Mouse (Mus musculus): Measurements from ENCODE around the gene Cldn34c2. TPM values are rescaled to one million over a fixed set of nuclear protein-coding genes. Genes with fewer than 3 reads are reported as not detected.

The Cldn34c2 gene
- not detected in 2 replicates for total RNA-seq (2023)

DNA sequence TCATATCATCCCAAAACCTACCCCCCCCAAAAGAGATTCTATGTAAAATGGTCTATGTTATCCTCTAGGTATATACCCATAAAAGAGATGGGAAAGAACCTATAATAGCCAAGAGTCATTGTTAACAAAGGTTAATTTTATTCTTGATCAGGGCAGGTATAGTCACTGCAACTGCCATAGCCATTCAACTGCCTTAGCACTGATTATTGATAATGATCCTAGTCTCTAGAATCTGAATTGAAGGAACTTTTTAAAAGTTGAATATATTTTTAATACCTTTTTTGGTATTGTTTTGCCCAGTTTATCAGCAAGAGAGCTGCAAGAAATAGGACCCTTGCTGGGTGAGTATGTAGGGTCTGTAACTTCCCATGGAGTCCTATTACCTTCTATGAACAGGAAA lies at the start of gene Cldn34c2:
TSS of gene Cldn34c2 (plus strand) at position 301 of the 400 bp plus-strand sequence.

Other genes with a start within 250 kb of the Cldn34c2 start
- not detected in 2 replicates for gene Gm17467, start 123.1 kb downstream of the Cldn34c2 start, total RNA-seq (2023)
- not detected in 2 replicates for gene Cldn34c3, start 212.0 kb downstream of the Cldn34c2 start, total RNA-seq (2023)